Mouse (Mus musculus) erythroblast, embryonic 14.5 days (primary cell): ENCODE measurements around the gene Gfy. TPM values are rescaled to one million over a fixed set of nuclear protein-coding genes. Genes with fewer than 3 reads are reported as not detected.

Experiments
- H3K27me3 ChIP-seq: 2 replicates; pipeline ENCODE4 v1.6.1; 2012; ENCODE audit warnings: inconsistent platforms; ENCODE audit not compliant: control insufficient read depth
- H3K36me3 ChIP-seq: 2 replicates; pipeline ENCODE4 v1.6.1; 2012; ENCODE audit warnings: mild to moderate bottlenecking, inconsistent platforms; ENCODE audit not compliant: control insufficient read depth
- H3K4me1 ChIP-seq: 2 replicates; pipeline ENCODE4 v1.6.1; 2012; ENCODE audit warnings: inconsistent platforms; ENCODE audit not compliant: control insufficient read depth
- H3K4me3 ChIP-seq: replicated peaks from 2 replicates; pipeline ENCODE3; 2012; ENCODE audit warnings: moderate library complexity, mild to moderate bottlenecking, inconsistent platforms
- H3K9me3 ChIP-seq: 2 replicates; pipeline ENCODE4 v1.6.1; 2012; ENCODE audit warnings: low read length, inconsistent platforms, mixed read lengths; ENCODE audit not compliant: control insufficient read depth
- GATA1 ChIP-seq: IDR thresholded peaks from 2 replicates; pipeline ENCODE4 v1.6.1; 2012; ENCODE audit warnings: low read length, inconsistent platforms, mixed read lengths
- TAL1 ChIP-seq: IDR thresholded peaks from 3 replicates; pipeline ENCODE4 v1.6.1; 2012; ENCODE audit warnings: low read length, inconsistent platforms, mixed read lengths
- polyA plus RNA-seq: library from polyadenylated mRNA; stranded (reverse); fragments of >175 nt; gene quantifications from 2 replicates; pipeline ENCODE4 v1.2.3, GENCODE M21; 2012

Gene Gfy
- polyA plus RNA-seq, result not detected in 2 replicates

DNA sequence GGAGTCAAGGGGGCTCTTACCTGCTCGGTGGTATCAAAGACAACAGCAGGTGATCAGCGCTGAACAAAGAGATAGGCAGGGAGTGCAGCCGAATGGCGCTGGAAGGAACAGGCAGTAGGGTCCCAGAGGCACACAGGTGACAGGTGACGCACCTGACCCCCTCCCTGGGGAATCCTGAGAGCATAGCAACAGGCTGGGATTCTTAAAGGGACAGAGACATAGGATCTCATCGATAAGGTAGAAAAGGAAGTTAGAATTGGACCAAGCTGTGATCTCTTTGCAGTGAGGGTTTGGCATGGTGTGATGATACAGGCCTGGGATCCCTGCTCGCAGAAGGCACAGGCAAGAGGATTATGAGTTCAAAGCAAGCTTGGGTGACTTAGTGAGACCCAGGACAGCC lies at the start of gene Gfy:
Gfy (minus strand) TSS at position 101 of the 400 bp plus-strand sequence.
- Histone ChIP-seq H3K36me3 (no peaks in the 10 kb centered on the region), H3K9me3 (peaks cover 4% of the 10 kb centered on the region; the same call in 1 of the 2 replicates), H3K27me3 (peaks cover 100% of the 10 kb centered on the region), H3K4me3 (no peak within 1 kb of the TSS), H3K4me1 (peaks cover 21% of the 10 kb centered on the region)
- TF ChIP-seq TAL1 (no peak), GATA1 (no peak)

DNA sequence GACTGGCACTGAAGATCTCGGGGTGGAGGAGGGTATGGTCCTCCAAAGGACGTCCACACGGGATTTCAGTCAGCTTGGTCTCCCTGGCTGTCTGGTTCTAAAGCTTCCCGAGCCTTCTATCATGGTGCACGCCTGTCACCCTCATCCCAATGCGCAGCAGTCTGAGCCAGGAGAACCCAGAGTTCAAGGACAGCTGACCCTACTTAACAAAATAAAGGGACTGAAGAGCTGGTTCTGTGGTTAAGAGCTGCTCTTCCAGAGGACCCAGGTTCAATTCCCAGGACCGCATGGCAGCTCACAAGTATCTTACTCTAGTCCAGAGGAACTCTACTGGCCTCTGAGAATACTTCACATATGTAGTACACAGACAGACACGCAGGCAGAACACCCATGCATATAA lies 49.7 kb upstream of the Gfy start:
- no peaks in the 10 kb centered on the region for H3K9me3 ChIP-seq
- no peak overlapping the region for H3K4me3 ChIP-seq
- H3K27me3 ChIP-seq, result peaks cover under 1% of the 10 kb centered on the region; the same call in 1 of the 2 replicates
- TF ChIP-seq GATA1, result no peak
- TF ChIP-seq TAL1, result no peak
- H3K4me1 ChIP-seq, result peaks cover 14% of the 10 kb centered on the region
- no peaks in the 10 kb centered on the region; the same call in 1 of the 2 replicates for H3K36me3 ChIP-seq

GRCm38 (mm10) chr7:45228548-45228947 lies 49.2 kb upstream of the Gfy start:
- no peaks in the 10 kb centered on the region for H3K9me3 ChIP-seq
- no peaks in the 10 kb centered on the region; the same call in 1 of the 2 replicates for H3K36me3 ChIP-seq
- H3K4me1 ChIP-seq, result peaks cover 9% of the 10 kb centered on the region
- H3K27me3 ChIP-seq, result no peaks in the 10 kb centered on the region
- no peak overlapping the region for H3K4me3 ChIP-seq
- TF ChIP-seq GATA1, result no peak
- TF ChIP-seq TAL1, result no peak

- Histone ChIP-seq H3K9me3 (no peaks in the 10 kb centered on the region), H3K27me3 (no peaks in the 10 kb centered on the region), H3K4me3 (no peak overlapping the region), H3K4me1 (no peaks in the 10 kb centered on the region), H3K36me3 (no peaks in the 10 kb centered on the region; the same call in 1 of the 2 replicates)
- TF ChIP-seq GATA1, result no peak
These were observed 47.1 kb upstream of the Gfy start for GRCm38 (mm10) chr7:45226421-45226820.

DNA sequence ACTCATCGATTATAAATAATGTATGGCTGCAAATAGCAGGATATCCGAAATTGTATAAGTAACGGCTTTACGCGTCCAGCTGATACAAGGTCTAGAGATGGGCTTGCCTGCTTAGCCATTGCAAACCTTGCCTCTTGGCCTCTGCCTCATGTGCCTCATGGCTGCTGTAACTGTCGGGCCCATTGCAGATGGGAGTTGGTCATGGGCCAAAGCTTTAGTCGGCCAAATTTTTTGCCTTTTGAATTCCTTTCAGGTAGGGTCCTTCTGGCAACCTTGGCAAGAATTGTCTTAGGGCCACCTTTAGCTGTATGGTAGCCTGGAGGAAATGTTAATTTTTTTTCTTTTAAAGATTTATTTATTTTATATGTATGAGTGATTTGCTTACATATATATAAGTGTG lies 45.5 kb upstream of the Gfy start:
- H3K4me3 ChIP-seq, result no peak overlapping the region
- H3K27me3 ChIP-seq, result no peaks in the 10 kb centered on the region
- no peaks in the 10 kb centered on the region for H3K9me3 ChIP-seq
- no peaks in the 10 kb centered on the region for H3K4me1 ChIP-seq
- no peaks in the 10 kb centered on the region; the same call in 1 of the 2 replicates for H3K36me3 ChIP-seq
- TF ChIP-seq GATA1, result no peak
- TF ChIP-seq TAL1, result no peak

GRCm38 (mm10) chr7:45221680-45222079 lies 42.3 kb upstream of the Gfy start:
- H3K9me3 ChIP-seq, result no peaks in the 10 kb centered on the region
- TF ChIP-seq TAL1, result no peak
- no peak for TF ChIP-seq GATA1
- no peaks in the 10 kb centered on the region for H3K36me3 ChIP-seq
- peaks cover 10% of the 10 kb centered on the region for H3K27me3 ChIP-seq
- H3K4me3 ChIP-seq, result no peak overlapping the region
- H3K4me1 ChIP-seq, result no peaks in the 10 kb centered on the region

GRCm38 (mm10) chr7:45216442-45217183 lies 37.2 kb upstream of the Gfy start:
- Histone ChIP-seq H3K36me3 (no peaks in the 10 kb centered on the region), H3K27me3 (peaks cover 45% of the 10 kb centered on the region), H3K9me3 (no peaks in the 10 kb centered on the region), H3K4me1 (peaks cover 13% of the 10 kb centered on the region), H3K4me3 (peak overlapping the region; percentile 37)
- TF ChIP-seq TAL1 (no peak), GATA1 (no peak)

DNA sequence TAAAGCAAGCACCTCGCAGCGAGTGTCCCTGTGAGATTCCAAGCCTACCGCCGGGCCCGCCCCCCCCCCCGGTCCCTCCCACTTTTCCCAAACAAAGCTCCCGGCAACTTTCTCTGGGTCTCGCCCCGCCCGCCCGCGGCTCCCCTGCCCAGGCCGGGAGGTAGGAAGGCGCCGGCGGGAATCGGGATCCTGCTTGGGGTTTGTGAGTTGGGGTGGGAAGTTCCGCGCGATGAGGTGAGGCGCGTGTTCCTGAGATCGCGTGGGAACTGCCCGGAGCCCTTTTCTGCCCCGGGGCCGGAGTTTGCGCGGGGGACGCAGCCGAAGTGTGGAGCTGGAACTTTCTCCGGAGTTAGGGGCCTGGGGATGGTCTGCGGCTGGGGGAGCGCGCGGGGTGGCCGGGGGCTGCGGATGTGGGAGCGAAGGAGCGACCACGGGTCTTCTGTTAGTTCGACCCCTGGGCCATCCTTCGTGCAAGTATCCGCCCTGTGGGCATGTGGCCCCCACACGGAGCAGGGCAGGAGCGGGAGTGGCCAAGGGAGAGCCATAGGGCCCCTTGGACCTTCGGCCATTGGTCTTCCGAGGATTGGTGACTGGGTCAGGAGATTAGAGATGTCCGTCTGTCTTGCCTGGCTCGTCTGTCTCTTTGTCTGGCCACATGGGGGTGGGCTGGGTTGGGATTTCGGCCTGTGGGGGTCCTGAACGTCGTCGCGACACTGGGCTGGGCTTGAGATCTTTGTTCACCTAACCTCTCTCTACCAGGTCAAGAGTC lies 36.5 kb upstream of the Gfy start, which contains the start of gene Tead2:
Tead2 (plus strand) TSS at position 81 of the 769 bp plus-strand sequence.
- Histone ChIP-seq H3K4me3 (peak within 1 kb of the TSS; percentile 37), H3K9me3 (no peaks in the 10 kb centered on the region), H3K4me1 (peaks cover 20% of the 10 kb centered on the region), H3K36me3 (no peaks in the 10 kb centered on the region), H3K27me3 (peaks cover 53% of the 10 kb centered on the region)
- TF ChIP-seq GATA1, result no peak
- TF ChIP-seq TAL1, result no peak

- Histone ChIP-seq H3K4me1 (peaks cover 27% of the 10 kb centered on the region), H3K36me3 (no peaks in the 10 kb centered on the region), H3K9me3 (no peaks in the 10 kb centered on the region), H3K4me3 (no peak overlapping the region), H3K27me3 (peaks cover 59% of the 10 kb centered on the region)
- TF ChIP-seq TAL1, result no peak
- TF ChIP-seq GATA1, result no peak
These were observed 34.3 kb upstream of the Gfy start for GRCm38 (mm10) chr7:45213708-45214107.
